Mouse (Mus musculus): Measurements from ENCODE around the gene 9130213A22Rik.

The 9130213A22Rik gene

GRCm38 (mm10) chr11:69122336-69122951 is at the start of gene 9130213A22Rik:
TSS of gene 9130213A22Rik (minus strand) at chr11:69122589.
- DNase-seq, result peak; percentile 87 to 91

- DNase-seq, result peak; percentile 62 to 75
Observed at GRCm38 (mm10) chr11:69171626-69172025, 49.2 kb upstream of the 9130213A22Rik start.

DNA sequence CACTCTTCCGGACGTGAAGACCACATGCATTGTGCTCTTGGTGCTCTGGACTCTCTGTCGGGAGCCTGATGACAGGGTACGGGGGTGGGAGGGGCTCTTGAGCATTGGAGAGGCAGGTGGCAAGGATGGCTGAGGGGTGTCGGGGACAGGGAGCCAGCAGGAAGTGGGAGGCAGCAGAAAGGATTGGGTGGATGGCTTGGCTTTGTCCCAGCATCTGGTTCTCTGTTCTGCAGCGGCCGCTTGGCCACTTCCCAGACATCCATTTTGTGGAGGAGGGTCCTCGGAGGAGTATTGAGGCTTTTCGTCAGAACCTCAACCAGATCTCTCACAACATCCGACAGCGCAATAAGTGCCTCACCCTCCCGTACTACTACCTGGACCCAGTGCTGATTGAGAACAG is 46.9 kb upstream of the 9130213A22Rik start:
- no peak for DNase-seq

GRCm38 (mm10) chr11:69156800-69157199 is 34.4 kb upstream of the 9130213A22Rik start, which contains the start of gene Alox12b:
TSS of gene Alox12b (plus strand) at chr11:69156989.
- DNase-seq, result no peak

DNA sequence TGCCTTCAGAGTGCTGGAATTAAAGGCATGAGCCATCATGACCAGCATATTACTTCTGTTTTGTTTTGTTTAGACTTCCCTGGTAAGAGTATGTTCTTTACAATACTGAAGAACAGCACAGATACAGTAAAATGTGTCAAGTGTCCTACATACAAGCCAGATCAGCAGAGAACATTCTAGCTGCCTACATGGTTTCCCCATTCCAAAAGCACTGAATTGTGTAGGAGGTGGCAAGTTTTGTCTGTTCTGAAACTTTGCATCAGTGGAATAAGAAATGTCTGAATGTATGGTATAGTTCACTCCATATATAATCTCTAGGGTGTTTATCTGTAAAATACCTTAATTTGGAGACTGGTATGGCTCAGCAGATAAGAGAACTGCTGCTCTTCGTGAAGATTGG is 33.0 kb upstream of the 9130213A22Rik start:
- DNase-seq, result no peak

DNA sequence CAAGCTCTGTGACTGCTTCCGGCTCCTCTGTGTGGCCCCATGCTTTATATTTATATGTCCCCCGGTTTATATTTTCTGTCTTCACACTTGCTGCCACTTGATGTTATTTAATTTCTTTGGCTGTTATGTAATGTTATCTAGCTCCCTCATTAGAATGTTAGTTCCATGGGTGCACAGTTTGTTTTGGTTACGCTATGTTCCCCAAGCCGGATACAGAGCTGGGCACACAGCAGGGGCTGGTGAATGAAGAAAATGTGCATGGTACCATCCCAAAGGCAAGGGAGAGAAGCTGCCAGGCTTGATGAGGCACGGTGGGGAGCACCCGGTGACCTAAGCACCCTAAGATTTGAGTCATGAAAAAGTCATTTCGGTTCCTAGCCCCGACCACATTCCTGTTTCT is 31.4 kb upstream of the 9130213A22Rik start:
- DNase-seq, result no peak

GRCm38 (mm10) chr11:69151004-69151403 is 28.6 kb upstream of the 9130213A22Rik start:
- no peak for DNase-seq

GRCm38 (mm10) chr11:69150444-69150843 is 28.1 kb upstream of the 9130213A22Rik start:
- peak; percentile 62 to 89 for DNase-seq

- no peak for DNase-seq
Observed at GRCm38 (mm10) chr11:69149728-69150127, 27.3 kb upstream of the 9130213A22Rik start.

DNA sequence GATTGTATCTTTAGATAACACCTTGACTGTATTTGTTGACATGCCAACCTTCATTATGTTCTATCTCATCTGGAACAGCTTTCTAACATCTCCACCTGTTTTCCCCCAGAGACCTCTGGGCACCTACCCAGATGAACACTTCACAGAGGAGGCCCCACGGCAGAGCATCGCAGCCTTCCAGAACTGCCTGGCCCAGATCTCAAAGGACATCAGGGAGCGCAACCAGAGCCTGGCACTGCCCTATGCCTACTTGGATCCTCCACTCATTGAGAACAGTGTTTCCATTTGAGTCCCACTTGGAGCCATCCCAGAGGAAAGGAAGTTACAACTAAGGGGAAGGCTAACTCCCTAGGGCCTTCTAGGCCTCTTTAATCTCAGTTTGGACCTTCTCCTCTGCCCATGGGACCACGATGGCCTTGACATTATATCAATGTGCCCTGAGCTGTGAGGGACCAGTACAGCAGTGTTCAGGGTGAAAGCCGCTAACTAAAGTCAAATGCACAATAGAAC is 26.1 kb upstream of the 9130213A22Rik start:
- no peak for DNase-seq

DNA sequence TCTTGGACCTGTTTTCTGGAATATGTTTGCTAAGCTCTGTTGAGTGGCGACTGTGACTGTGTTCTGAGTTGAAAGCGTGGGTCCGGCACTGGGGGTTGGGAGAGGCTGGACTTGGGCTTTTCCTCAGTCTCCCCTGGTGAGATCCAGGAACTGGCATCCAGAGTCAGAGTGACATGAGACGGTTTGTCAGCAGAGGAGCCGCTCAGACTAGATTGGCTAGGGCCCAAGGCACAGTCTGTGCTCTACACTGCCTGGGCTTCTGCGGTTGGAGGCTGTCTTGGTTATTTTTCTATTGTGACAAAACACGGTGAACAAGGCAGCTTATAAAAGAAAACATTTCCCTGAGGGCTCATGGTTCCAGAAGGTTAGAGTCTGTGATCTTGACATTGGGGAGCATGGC is 25.2 kb upstream of the 9130213A22Rik start:
- no peak for DNase-seq

DNA sequence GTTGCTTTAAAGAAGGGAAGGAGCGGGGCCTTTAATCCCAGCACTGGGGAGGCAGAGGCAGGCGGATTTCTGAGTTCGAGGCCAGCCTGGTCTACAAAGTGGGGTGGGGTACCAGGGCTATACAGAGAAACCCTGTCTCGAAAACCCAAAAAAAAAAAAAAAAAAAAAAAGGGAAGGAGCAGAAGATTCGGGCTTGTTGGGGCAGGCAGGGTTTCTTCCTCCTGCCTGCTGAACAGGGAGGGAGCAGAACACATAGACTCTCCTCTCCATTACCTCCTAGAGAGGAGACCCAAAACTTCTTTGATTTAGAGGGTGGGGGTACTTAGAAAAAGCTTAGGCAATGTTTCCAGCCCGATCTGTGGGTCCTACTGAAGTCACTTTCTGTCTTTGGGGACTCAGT is 13.0 kb upstream of the 9130213A22Rik start:
- DNase-seq, result no peak

DNA sequence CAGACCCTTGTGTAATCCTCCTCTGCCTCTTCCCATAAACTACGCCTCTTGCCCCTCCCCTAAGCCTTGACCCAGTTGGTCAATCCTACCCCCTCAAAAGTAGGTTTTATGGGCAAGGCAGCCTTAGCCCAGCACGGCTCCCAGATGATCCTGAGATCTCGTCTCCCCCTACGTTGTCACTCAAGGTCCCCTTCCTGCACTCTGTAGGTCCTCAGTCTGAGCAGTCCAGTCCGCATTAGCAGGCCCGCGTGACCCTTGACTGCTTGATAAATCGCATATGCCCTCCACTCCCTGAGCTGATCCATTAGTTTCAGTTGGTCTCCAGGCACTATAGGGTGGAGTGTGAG is 12.2 kb upstream of the 9130213A22Rik start:
- no peak for DNase-seq

DNA sequence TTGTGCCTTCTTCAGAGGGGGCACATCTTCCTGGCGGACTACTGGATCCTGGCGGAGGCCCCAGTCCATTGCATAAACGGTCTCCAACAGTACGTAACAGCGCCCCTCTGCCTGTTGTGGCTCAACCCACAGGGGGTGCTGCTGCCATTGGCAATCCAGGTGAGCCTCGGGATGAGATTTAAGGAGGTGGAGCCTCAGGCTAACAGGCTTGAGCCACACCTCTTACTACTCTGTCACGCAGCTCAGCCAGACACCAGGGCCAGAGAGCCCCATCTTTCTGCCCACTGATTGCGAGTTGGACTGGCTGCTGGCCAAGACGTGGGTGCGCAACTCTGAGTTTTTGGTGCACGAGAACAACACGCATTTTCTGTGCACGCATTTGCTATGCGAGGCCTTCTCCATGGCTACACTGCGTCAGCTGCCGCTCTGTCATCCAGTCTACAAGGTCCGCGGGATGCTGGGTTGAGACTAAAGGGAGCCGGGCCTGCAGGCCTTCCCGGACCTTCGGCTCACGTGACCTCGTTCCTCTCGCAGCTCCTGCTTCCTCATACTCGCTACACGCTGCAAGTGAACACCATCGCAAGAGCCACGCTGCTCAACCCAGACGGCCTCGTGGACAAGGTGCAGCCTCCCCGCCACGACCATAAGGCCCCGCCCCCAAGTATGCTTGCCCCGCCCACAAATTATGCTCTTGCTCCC is 11.7 kb upstream of the 9130213A22Rik start:
- DNase-seq, result peak; percentile 33 to 64

DNA sequence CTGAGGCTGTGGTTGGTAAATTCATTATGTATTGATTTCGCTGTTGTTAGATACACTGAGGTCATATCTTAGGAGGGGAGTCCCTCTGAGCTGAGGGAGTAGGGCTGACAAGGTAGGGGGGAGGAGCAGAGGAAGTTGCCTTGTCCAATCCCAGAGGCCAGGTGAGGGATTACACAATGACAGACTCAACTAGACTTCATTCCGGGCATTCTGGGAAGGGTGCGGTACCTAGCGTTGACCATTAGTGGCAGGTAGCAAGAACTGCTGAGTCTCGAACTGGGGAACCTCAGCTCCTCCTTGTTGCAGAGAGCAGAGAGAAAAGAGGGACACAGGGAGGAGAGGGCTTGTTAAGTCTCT is 11.2 kb upstream of the 9130213A22Rik start:
- no peak for DNase-seq

GRCm38 (mm10) chr11:69128426-69129122 is 6.2 kb upstream of the 9130213A22Rik start:
- DNase-seq, result no peak

- no peak for DNase-seq
Observed at GRCm38 (mm10) chr11:69126706-69127095, 4.3 kb upstream of the 9130213A22Rik start.

- no peak for DNase-seq
Observed at GRCm38 (mm10) chr11:69125919-69126705, 3.7 kb upstream of the 9130213A22Rik start.

GRCm38 (mm10) chr11:69125852-69125918 is 3.3 kb upstream of the 9130213A22Rik start, which contains the start of gene Aloxe3:
TSS of gene Aloxe3 (plus strand) at chr11:69125896.
- no peak for DNase-seq

- peak; percentile 85 to 87 for DNase-seq
Observed at GRCm38 (mm10) chr11:69125041-69125851, 2.9 kb upstream of the 9130213A22Rik start.

- DNase-seq, result peak; percentile 69 to 72
Observed at GRCm38 (mm10) chr11:69124498-69124847, 2.1 kb upstream of the 9130213A22Rik start.

- DNase-seq, result peak; percentile 90 to 92
Observed at GRCm38 (mm10) chr11:69123693-69124497, 1.5 kb upstream of the 9130213A22Rik start.

All from kidney, postnatal 36 days (tissue).